8 mouse cellular contexts compared by ENCODE assay signal in genomic region chr8:46470091-46470791, GRCm38 (mm10). TPM values are rescaled to one million over a fixed set of nuclear protein-coding genes. Genes with fewer than 3 reads are reported as not detected.
DNase-seq lines count a peak whose midpoint lies in the region; ATAC-seq lines count a peak whose summit lies in the region.

No protein-coding gene starts in this region.

- 41% methylated on average over 15 of the region's 15 CpGs for WGBS in embryonic facial prominence, embryonic 10.5 days
- WGBS in heart, embryonic 14.5 days, result 40% methylated on average over 15 of the region's 15 CpGs
- WGBS in liver, embryonic 16.5 days (ENCODE audit: insufficient replicate concordance), result 27% methylated on average over 15 of the region's 15 CpGs

- peak overlapping the region; percentile 97 for H3K4me3 ChIP-seq in megakaryocyte, embryonic 14.5 days (replicated peaks)
- H3K4me3 ChIP-seq in embryonic facial prominence, embryonic 10.5 days, result peak overlapping the region; percentile 93
- peak overlapping the region; percentile 82 to 93; a peak in 3 of 4 replicates for H3K4me3 ChIP-seq in heart, embryonic 14.5 days (ENCODE audit: control insufficient read depth in 1 of 2, insufficient read depth in 1 of 2, low read depth in 1 of 2, low read length in 2 of 2)
- peak overlapping the region; percentile 24 for H3K4me3 ChIP-seq in liver, embryonic 16.5 days (ENCODE audit: low read depth, low read length)

- no peak for DNase-seq in embryonic facial prominence, embryonic 10.5 days (ENCODE audit: low spot score)
- DNase-seq in skeletal muscle tissue, adult 2 months (ENCODE audit: low read depth, low spot score), result peak; percentile 65
- DNase-seq in c-Kit-positive CD71-positive TER-119-positive erythroid progenitor cells, embryonic 14.5 days (ENCODE audit: low spot score), result no peak
- no peak for DNase-seq in Muller cell, postnatal 12 days (ENCODE audit: inconsistent ontology term)

- H3K4me1 ChIP-seq in megakaryocyte, embryonic 14.5 days, result peaks cover 47% of the 10 kb centered on the region
- H3K4me1 ChIP-seq in embryonic facial prominence, embryonic 10.5 days, result peaks cover 7% of the 10 kb centered on the region; the same call in 1 of the 2 replicates
- peaks cover 2 to 12% of the 10 kb centered on the region in 2 experiments; a peak in 3 of 4 replicates for H3K4me1 ChIP-seq in heart, embryonic 14.5 days (ENCODE audit: control insufficient read depth in 2 of 2, insufficient read depth in 2 of 2, low read length in 2 of 2)
- H3K4me1 ChIP-seq in liver, embryonic 16.5 days (ENCODE audit: control insufficient read depth, low read depth, low read length), result peaks cover 33% of the 10 kb centered on the region

- H3K9ac ChIP-seq in heart, embryonic 14.5 days (ENCODE audit: low read length), result no peak overlapping the region
- no peak overlapping the region for H3K9ac ChIP-seq in liver, embryonic 16.5 days (ENCODE audit: low read depth, low read length)

- H3K27ac ChIP-seq in embryonic facial prominence, embryonic 10.5 days (replicated peaks), result 0 out of 2 replicates have a peak overlapping the region, but pooled peaks have one; percentile 83
- H3K27ac ChIP-seq in heart, embryonic 14.5 days (replicated peaks in 1 of 2; ENCODE audit: control insufficient read depth in 1 of 2, insufficient read depth in 1 of 2, low read depth in 2 of 2, low read length in 2 of 2), result peak overlapping the region; percentile 33 to 92; a peak in 3 of 4 replicates
- H3K27ac ChIP-seq in liver, embryonic 16.5 days (ENCODE audit: low read length), result peak overlapping the region; percentile 71

- H3K27me3 ChIP-seq in megakaryocyte, embryonic 14.5 days (replicated peaks), result no peaks in the 10 kb centered on the region
- H3K27me3 ChIP-seq in embryonic facial prominence, embryonic 10.5 days (replicated peaks; ENCODE audit: low read depth, poor library complexity, severe bottlenecking), result peaks cover 17% of the 10 kb centered on the region
- H3K27me3 ChIP-seq in heart, embryonic 14.5 days (ENCODE audit: control insufficient read depth, insufficient read depth, low read length), result no peaks in the 10 kb centered on the region
- no peaks in the 10 kb centered on the region for H3K27me3 ChIP-seq in liver, embryonic 16.5 days (ENCODE audit: control insufficient read depth, insufficient read depth, low read depth, low read length)

- no peak for ATAC-seq in megakaryocyte, adult 5-6 weeks (ENCODE audit: poor library complexity, severe bottlenecking)
- ATAC-seq in heart, embryonic 14.5 days (ENCODE audit: insufficient number of reproducible peaks, insufficient read depth, low FRiP score, low read depth), result 0 out of 2 replicates have a peak, but pooled peaks have one; percentile 4
- no peak for ATAC-seq in liver, embryonic 16.5 days (ENCODE audit: low read depth)

- peak overlapping the region; percentile 91 for H3K4me2 ChIP-seq in heart, embryonic 14.5 days (ENCODE audit: low read length)
- H3K4me2 ChIP-seq in liver, embryonic 16.5 days (ENCODE audit: low read depth, low read length), result peak overlapping the region; percentile 90

- H3K9me3 ChIP-seq in megakaryocyte, embryonic 14.5 days, result no peaks in the 10 kb centered on the region
- H3K9me3 ChIP-seq in embryonic facial prominence, embryonic 10.5 days, result no peaks in the 10 kb centered on the region
- no peaks in the 10 kb centered on the region for H3K9me3 ChIP-seq in heart, embryonic 14.5 days (ENCODE audit: control insufficient read depth, low read length)
- H3K9me3 ChIP-seq in liver, embryonic 16.5 days (replicated peaks; ENCODE audit: control insufficient read depth, low read length), result no peaks in the 10 kb centered on the region

- no peaks in the 10 kb centered on the region for H3K36me3 ChIP-seq in megakaryocyte, embryonic 14.5 days (replicated peaks; ENCODE audit: low read length)
- H3K36me3 ChIP-seq in embryonic facial prominence, embryonic 10.5 days (replicated peaks), result no peaks in the 10 kb centered on the region
- H3K36me3 ChIP-seq in heart, embryonic 14.5 days (ENCODE audit: control insufficient read depth, insufficient read depth, low read length), result no peaks in the 10 kb centered on the region
- no peaks in the 10 kb centered on the region for H3K36me3 ChIP-seq in liver, embryonic 16.5 days (ENCODE audit: control insufficient read depth, insufficient read depth)

RNA-seq across cellular contexts. Expression of gene Acsl1, which starts 0.6 kb away (rescaled TPM):
- 2.6 and 8.5 TPM in 2 replicates for polyA plus RNA-seq in megakaryocyte, embryonic 14.5 days (2012; ENCODE audit: insufficient read depth, low replicate concordance)
- 51.0 and 67.3 TPM in 2 replicates for total RNA-seq in megakaryocyte, adult 5-6 weeks (2015)
- 97.1 and 125 TPM in 2 replicates for total RNA-seq in megakaryocyte, adult 5-6 weeks (2017)
- 8.0 and 8.7 TPM in 2 replicates for polyA plus RNA-seq in embryonic facial prominence, embryonic 10.5 days (2016; fragmentation: Nextera tagmentation; extraction: Ambion mirVana)
- polyA plus RNA-seq in heart, embryonic 14.5 days (2014; fragmentation: Nextera tagmentation; extraction: Ambion mirVana), result 44.1 and 51.1 TPM in 2 replicates
- polyA plus RNA-seq in liver, embryonic 16.5 days (2015; fragmentation: Nextera tagmentation; extraction: Ambion mirVana), result 139 and 168 TPM in 2 replicates

Comparison
In these comparisons a context has a peak if more than half of its experiments do, and no peak if none do; other contexts are left out.
1. H3K4me3 ChIP-seq: peak in every context shown above with its lines; median percentile 97 in megakaryocyte, embryonic 14.5 days; 93 in embryonic facial prominence, embryonic 10.5 days; 88 in heart, embryonic 14.5 days; 24 in liver, embryonic 16.5 days.